Mouse (Mus musculus) B cell, adult 2 months (primary cell): ENCODE results near the gene Slc9a4.
"Not testable (repeated sequence)": the region's sequence is repeated elsewhere in the genome, so short reads cannot be mapped to it uniquely, and the experiment has no call there.

Experiments used
- DNase-seq, 2 experiments: peaks; one replicate each; pipeline ENCODE4 v3.0.0; 2022

The Slc9a4 gene

GRCm38 (mm10) chr1:40579784-40580183 is at the start of gene Slc9a4:
TSS of gene Slc9a4 (plus strand) at chr1:40580081.
- DNase-seq, result peak; percentile 22 to 31

- DNase-seq, result no peak
Observed at GRCm38 (mm10) chr1:40537577-40537976, 42.3 kb upstream of the Slc9a4 start.

- peak; percentile 69 to 71 for DNase-seq
Observed at GRCm38 (mm10) chr1:40544650-40545049, 35.2 kb upstream of the Slc9a4 start.

- no peak for DNase-seq
Observed at GRCm38 (mm10) chr1:40546645-40547044, 33.2 kb upstream of the Slc9a4 start.

GRCm38 (mm10) chr1:40547064-40547572 is 32.8 kb upstream of the Slc9a4 start:
- DNase-seq, result no peak

- no peak for DNase-seq
Observed at GRCm38 (mm10) chr1:40547762-40548161, 32.1 kb upstream of the Slc9a4 start.

- DNase-seq, result no peak
Observed at GRCm38 (mm10) chr1:40569374-40569773, 10.5 kb upstream of the Slc9a4 start.

GRCm38 (mm10) chr1:40580269-40580668 is 388 bp downstream of the Slc9a4 start:
- no peak for DNase-seq

GRCm38 (mm10) chr1:40586776-40587175 is 6.9 kb downstream of the Slc9a4 start:
- no peak for DNase-seq

GRCm38 (mm10) chr1:40590931-40591330 is 11.1 kb downstream of the Slc9a4 start:
- DNase-seq, result no peak

GRCm38 (mm10) chr1:40597822-40598221 is 17.9 kb downstream of the Slc9a4 start:
- peak in 1 of 2 experiments; percentile 4 for DNase-seq

GRCm38 (mm10) chr1:40599661-40600060 is 19.8 kb downstream of the Slc9a4 start:
- DNase-seq, result not testable (repeated sequence)

- no peak for DNase-seq
Observed at GRCm38 (mm10) chr1:40600394-40601327, 20.8 kb downstream of the Slc9a4 start.

GRCm38 (mm10) chr1:40601461-40601860 is 21.6 kb downstream of the Slc9a4 start:
- no peak for DNase-seq

GRCm38 (mm10) chr1:40613219-40613618 is 33.3 kb downstream of the Slc9a4 start:
- no peak for DNase-seq

- no peak for DNase-seq
Observed at GRCm38 (mm10) chr1:40619093-40619492, 39.2 kb downstream of the Slc9a4 start.

- DNase-seq, result no peak
Observed at GRCm38 (mm10) chr1:40619871-40620270, 40.0 kb downstream of the Slc9a4 start.

GRCm38 (mm10) chr1:40624954-40625353 is 45.1 kb downstream of the Slc9a4 start:
- no peak for DNase-seq

GRCm38 (mm10) chr1:40626954-40627353 is 47.1 kb downstream of the Slc9a4 start:
- no peak for DNase-seq

GRCm38 (mm10) chr1:40628443-40628842 is 48.6 kb downstream of the Slc9a4 start:
- DNase-seq, result no peak

GRCm38 (mm10) chr1:40632407-40633062 is 52.7 kb downstream of the Slc9a4 start:
- DNase-seq, result no peak

- no peak for DNase-seq
Observed at GRCm38 (mm10) chr1:40634608-40635007, 54.7 kb downstream of the Slc9a4 start.

GRCm38 (mm10) chr1:40648234-40648633 is 68.4 kb downstream of the Slc9a4 start:
- DNase-seq, result no peak
